ENCODE assay signal across 8 mouse cellular contexts in genomic region chr3:121814877-121815548, GRCm38 (mm10). TPM values are rescaled to one million over a fixed set of nuclear protein-coding genes. Genes with fewer than 3 reads are reported as not detected.
DNase-seq lines count a peak whose midpoint lies in the region; ATAC-seq lines count a peak whose summit lies in the region.

Gene Abcd3, minus strand, starts transcription at chr3:121815302.

- peak within 1 kb of the TSS; percentile 98 for H3K27ac ChIP-seq in hindbrain, embryonic 13.5 days

- H3K9ac ChIP-seq in hindbrain, embryonic 13.5 days, result peak within 1 kb of the TSS; percentile 88

- no peaks in the 10 kb centered on the region for H3K36me3 ChIP-seq in hindbrain, embryonic 13.5 days

- peak; percentile 95 for DNase-seq in Muller cell, postnatal 12 days (ENCODE audit: inconsistent ontology term)
- peak; percentile 88 for DNase-seq in cerebellum, adult 9-11 months
- DNase-seq in frontal cortex, postnatal 10 days (ENCODE audit: low spot score in 2 of 2), result peak; percentile 75 to 87
- peak; percentile 68 to 85 for DNase-seq in layer of hippocampus, postnatal 25 days (ENCODE audit: extremely low spot score in 1 of 2, low spot score in 1 of 2)
- DNase-seq in lung, postnatal 25 days (ENCODE audit: low spot score), result peak; percentile 85
- peak; percentile 96 for DNase-seq in retina, embryonic 14.5 days (ENCODE audit: low spot score)
- peak; percentile 97 for DNase-seq in thymus, postnatal 4 days

- H3K27me3 ChIP-seq in hindbrain, embryonic 13.5 days, result no peaks in the 10 kb centered on the region

- H3K4me2 ChIP-seq in hindbrain, embryonic 13.5 days, result peak within 1 kb of the TSS; percentile 80

- peak within 1 kb of the TSS; percentile 75 for H3K4me3 ChIP-seq in hindbrain, embryonic 13.5 days

- H3K9me3 ChIP-seq in hindbrain, embryonic 13.5 days, result no peaks in the 10 kb centered on the region

- under 1% methylated on average over 74 of the region's 99 CpGs for WGBS in hindbrain, embryonic 13.5 days

- peak; percentile 93 for ATAC-seq in hindbrain, embryonic 13.5 days (ENCODE audit: low FRiP score)

- H3K4me1 ChIP-seq in hindbrain, embryonic 13.5 days (replicated peaks), result peaks cover 32% of the 10 kb centered on the region

RNA-seq across cellular contexts. Expression of gene Abcd3, which starts in this region (rescaled TPM):
- 69.1 and 70.6 TPM in 2 replicates for polyA plus RNA-seq in hindbrain, embryonic 13.5 days (2015; fragmentation: Nextera tagmentation; extraction: Ambion mirVana)
- 10 to 100 TPM; 58.7 to 64.8 TPM for total RNA-seq in layer of hippocampus, postnatal 25 days (2021)

Comparison
In these comparisons a context has a peak if more than half of its experiments do, and no peak if none do; other contexts are left out.
1. Peak in every context shown above with its lines: DNase-seq, ATAC-seq, H3K4me3 ChIP-seq and H3K27ac ChIP-seq.